Mouse (Mus musculus) brain, embryonic 14.5 days (tissue): ENCODE measurements around the gene Memo1. TPM values are rescaled to one million over a fixed set of nuclear protein-coding genes. Genes with fewer than 3 reads are reported as not detected.
"Not testable (repeated sequence)": the region's sequence is repeated elsewhere in the genome, so short reads cannot be mapped to it uniquely, and the experiment has no call there.

Source experiments
- DNase-seq: peaks from one replicate; pipeline ENCODE4 v3.0.0-alpha.2; 2011; ENCODE audit warnings: low read depth
- CTCF ChIP-seq: fragments of 200-500 bp; IDR thresholded peaks from 2 replicates; pipeline ENCODE4 v1.5.1; 2012; ENCODE audit warnings: inconsistent platforms, mild to moderate bottlenecking, moderate library complexity, borderline replicate concordance; ENCODE audit not compliant: insufficient read depth, insufficient read length; ENCODE audit errors: extremely low read depth
- POLR2A ChIP-seq: fragments of 200-500 bp; IDR thresholded peaks from 2 replicates; pipeline ENCODE4 v1.6.1; 2012; ENCODE audit warnings: mild to moderate bottlenecking, inconsistent platforms, borderline replicate concordance; ENCODE audit not compliant: poor library complexity, insufficient read depth, insufficient read length, severe bottlenecking; ENCODE audit errors: extremely low read depth
- polyA plus RNA-seq: library from polyadenylated mRNA; depleted of rRNA; stranded (reverse); fragments of >200 nt; gene quantifications from 2 replicates; pipeline ENCODE4 v1.2.3, GENCODE M21; 2012

Gene Memo1
- polyA plus RNA-seq, 1 experiment: 67.6 TPM

GRCm38 (mm10) chr17:74316309-74316863 is 21.1 kb upstream of the Memo1 start:
- DNase-seq: peak; percentile 96

GRCm38 (mm10) chr17:74315445-74316308 is 20.4 kb upstream of the Memo1 start:
- no peak for TF ChIP-seq POLR2A
- TF ChIP-seq CTCF: no peak
- DNase-seq: no peak

More at GRCm38 (mm10) chr17:74316309-74316863, 21.1 kb upstream of the Memo1 start:
- TF ChIP-seq CTCF: no peak
- TF ChIP-seq POLR2A: peak; percentile 91

GRCm38 (mm10) chr17:74306021-74306420 is 10.7 kb upstream of the Memo1 start:
- TF ChIP-seq POLR2A (no peak), CTCF (no peak)
- DNase-seq: no peak

DNA sequence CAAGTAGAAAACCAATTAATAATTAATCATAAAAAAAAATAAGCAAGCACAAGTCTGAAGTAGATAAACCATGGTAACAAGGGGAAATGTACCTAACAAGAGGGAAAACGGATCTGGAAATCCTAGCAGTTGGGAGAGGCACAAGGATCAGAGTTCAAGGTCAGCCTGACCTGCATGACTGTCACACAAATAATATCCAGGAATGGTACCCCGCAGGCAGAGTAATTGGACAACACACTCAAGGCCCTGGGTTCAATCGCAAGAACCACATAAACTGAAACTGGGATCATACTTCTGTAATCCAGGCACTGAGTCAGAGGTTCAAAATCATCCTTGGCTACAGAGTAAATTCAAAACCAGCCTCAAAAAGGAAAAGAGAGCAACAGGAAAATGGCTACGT is 10.3 kb upstream of the Memo1 start:
- TF ChIP-seq CTCF: no peak
- TF ChIP-seq POLR2A: no peak
- no peak for DNase-seq

DNA sequence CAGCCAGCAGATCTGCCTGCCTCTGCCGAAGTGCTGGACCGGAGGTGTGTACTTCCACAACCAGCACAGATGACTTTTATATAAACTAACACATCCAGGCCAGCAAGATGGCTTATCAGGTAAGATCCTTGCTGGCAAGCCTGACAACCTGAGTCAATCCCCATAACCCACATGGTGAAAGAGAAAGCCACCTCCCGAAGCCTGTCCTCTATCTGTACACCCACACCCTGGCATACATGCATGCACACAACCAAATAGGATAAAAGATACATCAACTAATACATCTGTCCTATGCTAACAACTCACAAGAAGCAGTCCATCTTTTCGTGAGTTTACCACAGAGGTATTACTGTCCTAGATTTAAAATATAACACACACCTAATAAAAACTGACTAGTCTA is 8.7 kb upstream of the Memo1 start:
- TF ChIP-seq POLR2A (no peak), CTCF (no peak)
- no peak for DNase-seq

DNA sequence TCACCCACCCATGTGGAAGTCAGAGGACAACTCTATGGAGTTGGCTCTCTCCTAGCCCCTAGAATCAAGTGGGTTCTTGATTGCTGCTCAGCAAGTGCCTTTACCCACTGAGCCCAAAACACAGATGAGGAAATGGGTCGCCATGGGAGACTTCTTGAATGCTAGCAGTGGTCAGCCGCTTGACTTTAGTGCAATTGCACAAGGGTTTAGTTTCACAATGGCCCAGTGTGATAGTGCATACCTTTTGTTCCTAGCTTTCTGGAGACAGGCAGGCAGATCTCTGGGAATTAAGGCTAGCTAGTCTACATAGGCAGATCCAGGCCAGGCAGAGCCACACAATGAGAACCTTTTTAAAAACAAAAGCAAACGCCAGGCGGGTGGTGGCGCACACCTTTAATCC is 4.8 kb upstream of the Memo1 start:
- no peak for TF ChIP-seq CTCF
- TF ChIP-seq POLR2A: no peak

DNA sequence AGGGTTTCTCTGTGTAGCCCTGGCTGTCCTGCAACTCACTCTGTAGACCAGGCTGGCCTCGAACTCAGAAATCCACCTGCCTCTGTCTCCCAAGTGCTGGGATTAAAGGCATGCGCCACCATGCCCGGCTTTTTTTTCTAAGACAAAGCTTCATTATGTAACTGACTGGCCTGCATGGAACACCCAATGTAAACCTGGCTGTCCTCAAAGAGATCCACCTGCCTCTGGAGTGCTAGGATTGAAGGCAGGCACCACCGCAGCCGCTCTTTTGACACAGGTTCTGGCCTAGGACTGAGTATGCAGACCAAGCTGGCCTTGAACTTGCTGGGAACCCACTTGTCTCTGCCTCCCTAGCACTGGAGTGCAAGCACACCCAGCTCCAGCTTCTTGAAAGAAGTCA is 1.7 kb upstream of the Memo1 start:
- not testable (repeated sequence) for DNase-seq

More for the DNA sequence above, 4.8 kb upstream of the Memo1 start:
- no peak for DNase-seq

DNA sequence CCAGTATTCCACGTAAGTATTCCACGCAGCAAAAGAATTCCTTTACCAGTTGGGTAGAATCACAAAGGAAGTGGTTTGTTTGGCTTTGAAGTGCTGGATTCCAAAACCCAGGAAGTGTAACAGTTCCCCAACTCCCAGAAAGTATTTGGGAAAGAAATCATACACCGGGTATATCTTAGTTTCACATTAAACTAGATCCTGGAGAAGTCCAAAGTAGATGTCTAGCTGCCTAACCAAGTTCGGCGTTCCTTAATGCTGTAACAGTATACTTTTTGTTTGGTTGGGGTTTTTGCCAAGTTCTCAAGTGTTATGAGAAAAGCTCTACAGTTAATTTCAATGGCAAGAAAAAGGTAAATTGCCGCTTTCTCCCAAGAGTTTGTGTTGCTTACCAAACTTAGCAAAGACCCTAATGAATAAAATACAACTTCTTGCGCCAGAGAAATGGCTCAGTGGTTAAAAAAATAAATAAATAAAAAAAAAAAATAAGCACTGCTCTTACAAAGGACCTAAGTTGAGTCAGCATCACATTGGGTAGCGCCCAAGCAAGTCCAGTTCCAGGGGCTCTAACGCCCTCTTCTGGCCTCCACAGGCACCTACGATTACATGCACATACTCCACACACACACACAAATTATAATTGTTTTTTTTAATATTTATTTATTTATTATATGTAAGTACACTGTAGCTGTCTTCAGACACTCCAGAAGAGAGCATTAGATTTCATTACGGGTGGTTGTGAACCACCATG is 929 bp upstream of the Memo1 start:
- DNase-seq: peak; percentile 49

GRCm38 (mm10) chr17:74294426-74295025 is 795 bp downstream of the Memo1 start:
- no peak for TF ChIP-seq CTCF
- TF ChIP-seq POLR2A: peak; percentile 14; the same call in 1 of the 2 replicates
- peak; percentile 79 for DNase-seq

More for the DNA sequence above, 929 bp upstream of the Memo1 start:
- TF ChIP-seq POLR2A: no peak
- peak; percentile 23; the same call in 1 of the 2 replicates for TF ChIP-seq CTCF

DNA sequence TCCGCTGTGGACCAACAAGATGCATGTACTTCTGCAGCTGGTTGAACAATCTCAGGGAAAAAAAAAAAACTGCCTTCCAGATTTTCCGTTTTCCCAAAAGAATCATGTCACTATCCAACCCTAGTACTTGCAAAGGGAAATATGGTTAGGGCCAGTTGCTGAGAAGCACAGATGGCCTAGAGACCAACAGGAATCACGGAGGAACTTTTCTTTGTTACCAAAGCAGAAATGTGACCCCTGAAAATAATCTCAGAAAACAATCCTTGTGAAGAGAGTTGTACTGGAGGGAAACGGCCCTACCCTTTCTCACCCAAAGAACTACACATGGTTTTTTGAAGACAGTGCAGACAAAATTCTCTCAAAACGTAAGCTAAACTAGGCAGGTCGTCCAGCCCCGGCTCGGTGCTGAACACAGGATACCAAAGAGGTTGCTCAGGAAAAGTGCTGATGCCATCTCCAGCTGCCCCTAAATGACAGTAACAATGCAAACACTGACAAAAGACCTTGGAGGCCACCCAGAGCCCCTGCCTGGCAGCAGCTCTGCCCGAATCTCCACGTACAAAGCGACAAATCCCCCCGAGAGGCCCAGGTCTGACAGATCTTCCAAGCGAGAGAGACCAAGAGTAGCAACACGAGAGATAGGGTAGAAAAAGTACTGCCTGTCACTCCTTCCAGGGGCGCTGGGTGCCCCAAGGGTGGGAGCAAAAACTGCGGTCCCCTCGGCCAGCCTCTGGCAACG is 1.5 kb downstream of the Memo1 start:
- DNase-seq: peak; percentile 68
- TF ChIP-seq POLR2A (no peak), CTCF (no peak)
